In the genomic region with DNA sequence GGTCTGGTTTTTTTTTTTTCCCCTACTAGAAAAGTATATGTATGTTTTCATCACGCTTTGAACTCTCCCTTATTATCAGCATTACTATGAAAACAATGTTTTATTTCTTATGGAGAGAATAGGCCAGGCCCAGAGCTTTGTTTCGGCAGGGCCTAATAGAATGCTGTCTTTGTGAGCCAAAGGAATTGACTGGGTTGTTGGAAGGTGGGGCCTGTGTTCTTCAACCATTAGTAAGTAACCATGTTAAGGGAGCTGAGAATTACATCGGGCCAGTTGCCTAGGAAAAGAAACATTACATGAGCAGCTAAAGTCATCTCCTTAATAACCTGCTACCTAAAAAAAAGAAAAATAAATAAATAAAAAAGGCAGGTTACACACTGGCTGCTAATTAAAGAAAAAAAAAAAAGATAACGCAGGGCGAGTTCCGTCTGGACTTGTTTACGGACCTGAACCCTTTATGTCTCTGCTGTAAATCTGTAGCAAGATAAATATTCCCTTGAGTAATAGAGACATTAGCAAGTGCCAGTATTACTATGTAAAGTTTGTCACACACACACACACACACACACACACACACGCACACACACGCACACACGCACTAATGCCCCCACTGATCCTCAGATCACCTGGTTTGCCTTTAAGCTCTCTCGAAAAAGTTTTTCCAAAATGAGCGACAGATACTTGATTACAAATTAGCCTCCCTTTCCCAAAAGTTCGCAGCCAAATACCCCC, we compare ENCODE assay signal across 20 mouse cellular contexts. TPM values are rescaled to one million over a fixed set of nuclear protein-coding genes. Genes with fewer than 3 reads are reported as not detected.
DNase-seq lines count a peak whose midpoint lies in the region; ATAC-seq and TF ChIP-seq lines count a peak whose summit lies in the region.
"Had no signal": no experiment of that assay in that cellular context is flagged by ENCODE, and none has a peak within 500 bp of the region (broad histone marks: within the 10 kb centered on the region; RNA-seq: fewer than 3 reads in every experiment).

No protein-coding gene starts in this region.

- no peak overlapping the region for H3K9ac ChIP-seq in heart, embryonic 11.5 days (ENCODE audit: low read depth, low read length)
- peak overlapping the region; percentile 40; the same call in 1 of the 2 replicates for H3K9ac ChIP-seq in liver, adult 2 months (ENCODE audit: low read depth, low read length)
- no peak overlapping the region for H3K9ac ChIP-seq in liver, embryonic 11.5 days (ENCODE audit: low read depth, low read length)
- H3K9ac ChIP-seq in stomach, embryonic 16.5 days (ENCODE audit: low read length), result no peak overlapping the region
- H3K9ac ChIP-seq: limb, embryonic 12.5 days; neural tube, embryonic 15.5 days had no signal

- H3K79me2 ChIP-seq in liver, adult 2 months (ENCODE audit: control insufficient read depth, insufficient read depth, low read length), result peaks cover 4% of the 10 kb centered on the region

- peak overlapping the region; percentile 20 for H3K4me2 ChIP-seq in heart, embryonic 11.5 days
- H3K4me2 ChIP-seq in liver, embryonic 11.5 days, result peak overlapping the region; percentile 26
- peak overlapping the region; percentile 34; the same call in 1 of the 2 replicates for H3K4me2 ChIP-seq in stomach, embryonic 16.5 days (ENCODE audit: low read depth, low read length)
- H3K4me2 ChIP-seq: limb, embryonic 12.5 days; neural tube, embryonic 15.5 days had no signal

- no peak overlapping the region for H3K4me3 ChIP-seq in heart, embryonic 11.5 days (ENCODE audit: low read depth, low read length)
- H3K4me3 ChIP-seq in liver, adult 2 months (ENCODE audit: insufficient read depth, low read depth, low read length), result no peak overlapping the region
- no peak overlapping the region for H3K4me3 ChIP-seq in liver, embryonic 11.5 days (ENCODE audit: low read depth, low read length)
- no peak overlapping the region for H3K4me3 ChIP-seq in stomach, embryonic 16.5 days (replicated peaks; ENCODE audit: low read length)
- H3K4me3 ChIP-seq: gastrocnemius, adult 2 months; layer of hippocampus, adult 2 months; left cerebral cortex, adult 2 months; limb, embryonic 12.5 days; megakaryocyte, embryonic 14.5 days; neural tube, embryonic 15.5 days had no signal

- no peaks in the 10 kb centered on the region for H3K27me3 ChIP-seq in heart, embryonic 11.5 days (ENCODE audit: control insufficient read depth, insufficient read depth, low read length)
- no peaks in the 10 kb centered on the region for H3K27me3 ChIP-seq in liver, adult 2 months (ENCODE audit: control insufficient read depth, insufficient read depth, low read length)
- H3K27me3 ChIP-seq in liver, embryonic 11.5 days (replicated peaks; ENCODE audit: control insufficient read depth, insufficient read depth, low read length), result no peaks in the 10 kb centered on the region
- H3K27me3 ChIP-seq in stomach, embryonic 16.5 days (ENCODE audit: control insufficient read depth, insufficient read depth, low read length), result no peaks in the 10 kb centered on the region
- H3K27me3 ChIP-seq: limb, embryonic 12.5 days; megakaryocyte, embryonic 14.5 days; neural tube, embryonic 15.5 days had no signal

- TF ChIP-seq CTCF in liver, adult 2 months (IDR thresholded peaks at IDR 0.05; ENCODE audit: low read depth, low read length), result no peak

- H3K4me1 ChIP-seq in heart, embryonic 11.5 days (ENCODE audit: control insufficient read depth, insufficient read depth, low read length), result peaks cover 9% of the 10 kb centered on the region
- peaks cover 11% of the 10 kb centered on the region for H3K4me1 ChIP-seq in liver, adult 2 months (ENCODE audit: control insufficient read depth, insufficient read depth, low read length)
- H3K4me1 ChIP-seq in liver, embryonic 11.5 days (replicated peaks; ENCODE audit: control insufficient read depth, insufficient read depth, low read length), result peaks cover 6% of the 10 kb centered on the region
- 0 out of 2 replicates have a peak, but pooled peaks cover 6% of the 10 kb centered on the region for H3K4me1 ChIP-seq in stomach, embryonic 16.5 days (ENCODE audit: control insufficient read depth, insufficient read depth, low read length)
- H3K4me1 ChIP-seq: megakaryocyte, embryonic 14.5 days; neural tube, embryonic 15.5 days had no signal

- no peak for TF ChIP-seq POLR2A in liver, adult 2 months (IDR thresholded peaks at IDR 0.05; ENCODE audit: extremely low read depth, insufficient read depth, low read length)

- DNase-seq in heart, adult 8-10 months (ENCODE audit: low spot score), result no peak
- peak; percentile 38 for DNase-seq in liver, adult 2 months (ENCODE audit: extremely low read depth, low read depth, low spot score)
- DNase-seq in liver, result no peak
- DNase-seq in liver, embryonic 11.5 days (ENCODE audit: low spot score), result no peak
- DNase-seq in right cerebral cortex, postnatal 4 days, result no peak
- no peak for DNase-seq in urinary bladder, postnatal 4 days (ENCODE audit: low spot score in 2 of 2)
- DNase-seq: adrenal gland, adult 8-10 months; cerebellum, adult 8-10 months; gastrocnemius, adult 2 months; retina, postnatal 1 day; thymus, postnatal 25 days had no signal

- H3K9me3 ChIP-seq in heart, embryonic 11.5 days (replicated peaks; ENCODE audit: control insufficient read depth, low read length), result no peaks in the 10 kb centered on the region
- no peaks in the 10 kb centered on the region for H3K9me3 ChIP-seq in liver, embryonic 11.5 days (ENCODE audit: control insufficient read depth, low read length)
- H3K9me3 ChIP-seq in stomach, embryonic 16.5 days (replicated peaks; ENCODE audit: control insufficient read depth, low read length), result no peaks in the 10 kb centered on the region
- H3K9me3 ChIP-seq: limb, embryonic 12.5 days; megakaryocyte, embryonic 14.5 days; neural tube, embryonic 15.5 days had no signal

- H3K36me3 ChIP-seq in heart, embryonic 11.5 days (ENCODE audit: control insufficient read depth, insufficient read depth, low read length), result no peaks in the 10 kb centered on the region
- peaks cover 20% of the 10 kb centered on the region; the same call in 1 of the 2 replicates for H3K36me3 ChIP-seq in liver, adult 2 months (ENCODE audit: control insufficient read depth, insufficient read depth, low read length)
- peaks cover 3% of the 10 kb centered on the region; the same call in 1 of the 2 replicates for H3K36me3 ChIP-seq in liver, embryonic 11.5 days (ENCODE audit: control insufficient read depth, insufficient read depth, low read length)
- H3K36me3 ChIP-seq in stomach, embryonic 16.5 days (ENCODE audit: control insufficient read depth, insufficient read depth, low read length), result peaks cover 6% of the 10 kb centered on the region; the same call in 1 of the 2 replicates

- 67% methylated on average over 13 of the region's 13 CpGs for WGBS in heart, embryonic 11.5 days (ENCODE audit: insufficient replicate concordance)
- WGBS in liver, adult 2 months, result 28% methylated on average over 13 of the region's 13 CpGs
- 64% methylated on average over 13 of the region's 13 CpGs for WGBS in liver, embryonic 11.5 days
- 49% methylated on average over 13 of the region's 13 CpGs for WGBS in stomach, embryonic 16.5 days

- H3K27ac ChIP-seq in heart, embryonic 11.5 days (ENCODE audit: low read depth, low read length), result no peak overlapping the region
- H3K27ac ChIP-seq in liver, adult 2 months (replicated peaks; ENCODE audit: insufficient read depth, low read depth, low read length), result peak overlapping the region; percentile 68
- H3K27ac ChIP-seq in liver, embryonic 11.5 days (ENCODE audit: low read depth, low read length), result peak overlapping the region; percentile 56; the same call in 1 of the 2 replicates
- peak overlapping the region; percentile 77 for H3K27ac ChIP-seq in stomach, embryonic 16.5 days (ENCODE audit: low read length)
- H3K27ac ChIP-seq: gastrocnemius, adult 2 months; layer of hippocampus, adult 2 months; left cerebral cortex, adult 2 months; limb, embryonic 12.5 days; neural tube, embryonic 15.5 days had no signal

- ATAC-seq in heart, embryonic 11.5 days (replicated peaks; ENCODE audit: insufficient number of reproducible peaks, low FRiP score, low TSS enrichment), result no peak
- no peak for ATAC-seq in liver, embryonic 11.5 days (replicated peaks; ENCODE audit: low FRiP score)
- peak; percentile 61; the same call in 1 of the 2 replicates for ATAC-seq in stomach, embryonic 16.5 days (ENCODE audit: insufficient read depth, low FRiP score)
- ATAC-seq: forebrain, embryonic 14.5 days; inflammation-experienced regulatory T-cells, adult 6 months had no signal

RNA-seq across cellular contexts. Expression of a gene that starts 47.7 kb away (rescaled TPM):
- polyA plus RNA-seq in heart, embryonic 11.5 days (2014; fragmentation: Nextera tagmentation; extraction: Ambion mirVana), result 20.6 and 21.1 TPM in 2 replicates
- 10 to 100 TPM; 17.7 to 25.4 (median 18.5) TPM for total RNA-seq in heart, adult 8-10 months (2022)
- 13.6 and 20.9 TPM in 2 replicates for total RNA-seq in liver, adult 2 months (2014; rRNA removed)
- polyA plus RNA-seq in liver, adult 2 months (2012; rRNA removed), result 7.3 and 11.6 TPM in 2 replicates
- polyA plus RNA-seq in liver, embryonic 11.5 days (2014; fragmentation: Nextera tagmentation; extraction: Ambion mirVana), result 11.9 and 15.3 TPM in 2 replicates
- polyA plus RNA-seq in stomach, embryonic 16.5 days (2015; fragmentation: Nextera tagmentation; extraction: Ambion mirVana), result 30.3 and 33.6 TPM in 2 replicates
